Mouse (Mus musculus): ENCODE results near the gene Qsox2.

DNA sequence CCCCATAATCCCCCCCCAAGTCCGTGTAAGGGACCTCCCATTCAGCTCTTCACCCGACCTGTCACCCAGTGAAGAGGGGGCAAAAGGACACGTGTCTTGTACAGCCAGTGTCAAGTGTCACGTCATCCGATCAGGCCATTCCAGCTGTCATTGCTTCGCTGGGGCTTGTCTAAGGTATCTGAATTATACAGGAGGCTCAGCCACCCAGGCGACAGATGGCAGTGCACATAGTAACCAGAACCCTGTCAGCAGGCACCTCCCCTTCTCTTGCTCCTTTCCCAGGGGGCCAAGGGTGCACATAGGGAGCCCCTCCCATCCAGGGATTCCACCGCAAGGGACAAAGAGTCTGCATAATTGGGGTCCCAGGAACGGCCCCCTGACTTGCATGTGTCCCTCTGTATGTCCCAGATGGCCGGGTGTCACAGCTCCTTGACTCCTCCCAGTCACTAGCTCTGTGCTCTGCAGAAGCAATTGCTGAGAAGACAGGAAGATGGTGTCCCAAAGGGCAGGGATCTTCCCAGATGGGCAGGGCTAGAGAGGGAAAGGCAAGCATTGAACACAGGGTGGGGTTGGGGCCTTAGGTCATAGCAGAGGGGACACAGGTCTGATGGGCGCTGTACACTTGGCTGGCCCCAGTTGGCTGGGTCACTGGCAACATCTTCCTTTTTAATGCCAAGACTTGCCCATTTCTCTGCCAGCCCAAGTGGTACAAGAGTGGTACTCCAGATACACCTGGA lies 68.3 kb downstream of the Qsox2 start:
- TF ChIP-seq CTCF (IDR thresholded peaks at IDR 0.05; ENCODE audit: low read depth): no peak
- TF ChIP-seq EP300 (IDR thresholded peaks at IDR 0.05; ENCODE audit: low read depth): no peak

Measured in liver, postnatal 0 days (tissue).